Mouse (Mus musculus) layer of hippocampus, adult 11-12 months (tissue): Measurements from ENCODE around the gene Cfap45.
A peak's percentile ranks its signal among the peaks of the same experiment; 100 is the strongest.

Source experiments
- DNase-seq: peaks from one replicate; pipeline ENCODE4 v3.0.0; 2022; ENCODE audit warnings: low spot score

The Cfap45 gene

GRCm38 (mm10) chr1:172518013-172518412 lies 2.6 kb upstream of the Cfap45 start:
- DNase-seq = no peak

DNA sequence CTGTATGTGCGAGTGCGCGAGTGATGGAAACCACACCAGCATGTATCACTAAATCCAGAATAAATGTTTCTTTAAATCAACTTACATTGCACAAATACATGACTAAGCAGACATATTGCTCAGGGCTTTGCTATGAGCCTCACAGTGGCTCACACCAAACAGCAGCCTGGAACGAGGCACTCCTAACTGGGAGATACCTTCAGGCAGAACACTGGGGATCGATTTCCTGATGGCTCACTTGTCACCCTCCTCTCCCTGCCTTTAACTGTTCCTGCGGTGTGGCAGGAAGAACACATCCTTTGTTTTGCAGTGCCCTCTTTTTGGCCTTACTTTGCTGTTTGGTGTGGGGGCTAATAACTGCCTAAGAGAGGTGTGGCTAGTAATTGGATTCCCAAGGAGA lies 957 bp upstream of the Cfap45 start:
- DNase-seq = no peak

DNA sequence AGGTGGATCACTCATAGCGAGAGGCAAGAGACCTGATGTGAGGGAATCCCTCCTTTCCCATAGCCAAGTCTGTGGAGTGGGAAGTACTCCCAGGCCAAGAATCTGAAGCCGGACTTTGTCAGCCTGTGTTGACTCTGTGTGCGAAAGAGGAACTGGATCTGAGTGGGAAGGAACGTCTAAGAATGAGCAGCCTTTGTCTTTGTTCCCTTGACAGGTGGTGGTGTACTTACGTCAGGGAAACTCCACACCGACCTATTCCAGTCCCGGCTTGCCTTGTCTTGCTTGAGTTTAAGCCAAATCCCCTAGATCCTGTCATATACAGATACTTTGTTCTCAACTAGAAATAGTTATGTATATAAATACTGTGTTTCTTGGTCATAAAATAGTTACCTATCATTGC lies 1.9 kb downstream of the Cfap45 start:
- DNase-seq = no peak

DNA sequence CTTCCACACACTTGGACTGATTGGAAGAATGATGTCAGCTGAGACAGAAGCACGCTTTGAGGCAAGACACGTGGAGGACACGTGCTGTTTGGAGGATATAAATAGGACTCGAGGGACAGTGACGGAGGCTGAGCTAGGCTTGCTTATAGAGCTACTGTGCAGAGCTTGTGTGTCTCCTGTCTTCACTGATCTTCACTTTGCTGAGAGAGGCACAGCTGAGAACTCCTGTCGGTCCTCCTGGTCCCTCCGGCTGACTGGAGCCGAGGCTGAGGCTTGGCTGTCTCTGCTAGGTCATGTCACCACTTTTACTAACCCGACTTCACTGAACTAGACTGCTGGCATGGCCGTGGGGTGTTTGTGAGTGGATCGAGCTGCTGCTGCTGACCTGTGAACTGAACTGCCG lies 3.1 kb downstream of the Cfap45 start:
- DNase-seq = no peak

- peak; percentile 42 for DNase-seq
Observed at GRCm38 (mm10) chr1:172525027-172525764, 4.6 kb downstream of the Cfap45 start.

DNA sequence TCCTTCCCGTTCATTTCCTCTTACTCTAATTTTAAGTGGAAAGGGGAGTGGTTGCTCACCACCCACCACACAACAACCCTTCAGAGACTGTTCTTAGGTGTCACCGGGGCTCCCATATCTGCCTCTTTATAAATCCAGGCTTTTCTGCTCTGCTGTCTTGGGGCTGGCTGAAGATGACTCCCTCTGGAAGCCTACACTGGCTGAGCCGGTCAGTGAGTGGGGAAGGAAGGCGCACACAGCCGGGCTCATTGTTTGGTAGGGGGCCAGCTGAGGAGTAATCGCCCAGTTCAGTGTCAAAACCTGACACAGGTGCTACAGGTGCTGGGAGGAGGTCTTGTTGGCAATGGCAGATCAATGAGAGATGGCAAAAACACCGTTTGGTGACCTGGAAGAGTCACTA lies 5.4 kb downstream of the Cfap45 start:
- no peak for DNase-seq

GRCm38 (mm10) chr1:172526380-172527081 lies 5.9 kb downstream of the Cfap45 start:
- no peak for DNase-seq

GRCm38 (mm10) chr1:172527431-172527830 lies 6.8 kb downstream of the Cfap45 start:
- DNase-seq = no peak

- DNase-seq = peak; percentile 93
Observed at GRCm38 (mm10) chr1:172528701-172529100, 8.1 kb downstream of the Cfap45 start.

DNA sequence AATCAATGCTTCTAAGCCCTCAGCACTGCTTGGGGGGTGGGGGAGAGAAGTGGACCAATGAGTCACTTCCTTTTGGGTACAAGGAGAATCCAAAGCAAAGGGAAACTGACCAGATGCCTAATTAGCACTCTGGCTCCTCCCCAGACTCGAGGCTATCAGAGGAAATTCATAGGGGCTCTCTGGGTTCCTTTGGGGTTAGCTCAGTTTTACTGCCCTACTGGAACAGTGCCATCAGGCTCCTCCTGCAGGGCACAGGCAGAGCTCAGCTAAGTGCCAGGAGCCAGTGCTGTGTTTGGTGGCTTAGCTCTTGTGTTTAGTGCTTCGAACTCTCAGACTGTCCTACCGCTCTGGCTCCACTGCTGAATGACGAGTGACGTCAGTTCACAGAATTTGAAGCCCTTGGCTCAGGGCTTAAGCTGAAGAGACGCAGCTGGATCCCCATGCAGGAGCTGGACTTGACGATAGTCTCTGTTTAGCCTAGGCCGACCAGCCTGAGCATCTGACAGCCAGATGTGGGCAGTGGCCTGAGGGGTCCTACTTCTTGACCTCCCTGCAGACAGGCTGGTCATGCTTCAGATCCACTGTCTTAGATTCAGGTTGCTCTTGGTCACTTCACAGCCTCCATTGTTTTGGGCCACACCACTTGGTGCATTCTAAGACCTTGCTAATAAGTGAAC lies 10.1 kb downstream of the Cfap45 start:
- DNase-seq = no peak

DNA sequence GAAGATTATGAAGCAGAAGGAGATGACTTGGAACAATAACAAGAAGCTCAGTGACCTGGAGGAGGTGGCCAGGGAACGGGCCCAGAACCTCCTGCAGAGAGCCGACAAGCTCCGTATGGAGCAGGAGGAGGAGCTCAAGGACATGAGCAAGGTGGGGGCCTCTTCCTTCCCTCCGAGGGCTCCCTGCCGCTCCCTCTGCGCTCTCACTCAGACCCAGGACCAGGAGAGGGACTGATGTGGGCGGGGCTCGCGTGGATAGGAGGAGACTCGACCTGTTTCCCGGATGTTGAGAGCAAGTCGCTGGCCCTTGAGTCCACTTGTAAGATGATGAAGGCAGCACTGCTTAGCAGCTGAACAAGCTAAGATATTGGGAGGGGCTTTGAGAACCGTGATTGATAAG lies 11.9 kb downstream of the Cfap45 start:
- DNase-seq = no peak

- DNase-seq = no peak
Observed at GRCm38 (mm10) chr1:172535116-172535515, 14.5 kb downstream of the Cfap45 start.

DNA sequence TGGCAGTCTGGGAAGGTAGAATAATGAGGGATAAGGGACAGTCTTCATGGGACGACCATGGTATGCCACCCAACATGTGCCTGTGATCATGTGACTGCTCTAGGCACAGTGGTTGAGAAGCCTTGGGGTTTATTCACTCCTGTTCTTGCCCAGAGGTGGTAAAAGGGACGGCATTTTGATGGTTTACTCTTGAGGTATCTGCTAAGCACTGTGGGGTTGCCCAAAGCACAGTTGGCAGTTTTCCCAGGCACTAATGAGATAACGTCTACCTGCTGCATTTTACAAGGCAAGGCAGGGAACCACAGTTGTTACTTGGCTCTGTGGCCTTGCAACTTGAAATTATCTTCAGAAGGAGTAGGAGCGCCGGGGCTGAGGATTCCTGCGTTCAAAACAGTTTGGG lies 19.2 kb downstream of the Cfap45 start:
- DNase-seq = no peak

- no peak for DNase-seq
Observed at GRCm38 (mm10) chr1:172540283-172540820, 19.8 kb downstream of the Cfap45 start.

DNA sequence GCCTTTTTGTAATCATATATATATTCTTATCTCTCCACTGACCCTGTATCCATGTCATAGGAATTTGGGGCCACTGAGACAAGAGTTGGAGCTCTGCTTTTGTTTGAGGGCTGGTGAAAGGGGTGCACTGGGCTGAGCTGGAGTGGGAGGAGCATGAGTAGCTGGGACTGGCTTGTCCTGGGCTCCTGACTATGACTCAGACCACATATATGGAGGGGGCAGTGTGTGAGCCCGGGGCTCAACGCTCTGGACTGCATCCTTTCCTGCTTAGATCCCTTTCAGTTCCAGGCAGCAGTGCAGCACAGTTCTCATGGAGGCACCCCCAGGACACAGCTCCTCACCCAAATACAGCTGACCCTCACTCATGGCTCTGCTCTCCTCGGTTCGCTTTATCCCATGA lies 25.5 kb downstream of the Cfap45 start:
- no peak for DNase-seq

DNA sequence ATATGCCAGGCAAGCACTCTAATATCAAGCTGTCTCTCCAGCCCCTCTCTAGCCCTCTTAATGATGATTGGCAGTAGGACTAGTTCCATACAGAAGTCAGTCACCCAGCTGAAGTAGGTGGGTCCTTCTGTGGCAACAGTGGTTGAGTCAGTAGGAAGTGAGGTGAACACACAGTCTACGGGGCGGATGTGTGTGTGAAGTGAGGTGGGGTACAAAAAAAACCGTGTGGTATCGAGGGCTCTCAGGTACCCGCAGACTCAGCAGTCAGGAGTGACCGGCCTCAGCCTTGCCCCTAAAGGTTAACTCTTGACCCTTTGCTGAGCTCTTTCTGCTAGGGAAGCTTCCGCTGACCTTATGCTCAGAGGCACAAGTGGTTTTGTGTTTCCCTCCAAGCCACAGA lies 27.9 kb downstream of the Cfap45 start:
- no peak for DNase-seq

DNA sequence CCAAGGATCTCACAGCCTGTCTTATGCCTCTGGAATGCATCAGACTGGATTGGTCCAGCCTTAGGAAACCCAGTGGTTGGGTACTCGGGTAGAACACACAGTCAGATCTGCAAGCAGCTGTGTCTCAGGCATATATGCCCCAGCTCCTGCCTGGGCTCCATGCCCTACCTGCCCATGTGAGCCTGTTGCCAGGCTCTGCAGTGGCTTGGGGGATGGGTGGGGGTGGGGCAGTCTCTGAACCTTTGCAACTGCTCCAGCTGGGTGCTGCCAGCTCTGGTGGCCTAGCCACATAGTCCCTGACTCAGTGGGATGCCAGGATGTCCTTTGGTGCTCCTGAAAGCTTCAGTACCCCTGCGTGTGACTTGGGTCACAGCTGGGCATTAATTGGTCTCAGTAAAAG lies 28.7 kb downstream of the Cfap45 start:
- DNase-seq = no peak

- DNase-seq = no peak
Observed at GRCm38 (mm10) chr1:172549717-172550116, 29.1 kb downstream of the Cfap45 start.

DNA sequence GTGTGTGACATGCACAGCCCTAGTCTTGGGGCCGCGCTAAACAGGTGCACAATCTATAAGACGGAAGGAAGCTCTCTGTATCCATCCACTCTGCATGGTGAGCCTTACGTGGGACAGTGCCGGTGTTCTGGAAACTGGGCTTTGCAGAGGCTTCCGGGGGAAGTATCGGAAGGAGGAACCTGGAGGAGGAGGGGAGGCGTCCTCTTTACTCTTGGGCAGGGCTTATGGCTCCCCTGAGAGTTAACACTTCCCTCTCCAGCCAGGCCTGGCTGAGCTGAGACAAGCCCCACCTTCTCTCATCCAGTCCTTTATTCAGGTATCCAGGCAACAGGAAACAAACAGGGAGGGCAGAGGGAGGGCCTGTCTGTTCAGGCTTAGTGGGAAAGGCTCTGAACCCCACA lies 29.9 kb downstream of the Cfap45 start:
- peak; percentile 54 for DNase-seq

- no peak for DNase-seq
Observed at GRCm38 (mm10) chr1:172551009-172551408, 30.4 kb downstream of the Cfap45 start.

DNA sequence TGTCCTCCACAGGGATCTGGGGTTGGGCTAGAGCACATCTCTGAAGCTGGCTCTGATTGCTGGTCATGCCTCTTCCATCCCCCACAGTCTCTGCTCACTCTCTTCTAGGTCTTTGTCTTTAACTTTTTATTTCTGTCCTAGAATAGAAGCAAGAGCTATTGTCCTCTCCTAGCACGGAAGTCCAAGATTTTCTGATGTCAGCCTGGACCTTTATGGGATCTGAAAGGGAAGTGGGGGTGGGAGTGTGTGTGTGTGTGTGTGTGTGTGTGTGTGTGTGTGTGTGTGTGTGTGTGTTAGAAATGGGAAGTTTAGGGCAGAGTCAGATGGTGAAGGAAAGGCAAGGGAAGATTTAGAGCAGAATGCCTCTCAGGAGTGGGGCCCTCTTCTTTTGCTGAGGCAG lies 32.0 kb downstream of the Cfap45 start:
- DNase-seq = no peak

- DNase-seq = no peak
Observed at GRCm38 (mm10) chr1:172555638-172556037, 35.0 kb downstream of the Cfap45 start, which contains the start of gene Vsig8. Gene Vsig8 (plus strand): TSS chr1:172555938.
